Mouse (Mus musculus) liver, embryonic 16.5 days (tissue): ENCODE data around the gene Mocs3. TPM values are rescaled to one million over a fixed set of nuclear protein-coding genes. Genes with fewer than 3 reads are reported as not detected.

Experiments
- ATAC-seq: fragments of 200-750 bp; cut with Nextera tagmentation; 2 replicates; pipeline ENCODE4 v1.8.0; 2017; ENCODE audit warnings: low read depth, mild to moderate bottlenecking, moderate number of reproducible peaks, moderate library complexity
- H3K27ac ChIP-seq: fragments of 300-500 bp; sonication (generic); 2 replicates; pipeline ENCODE4 v1.5.1; 2014; ENCODE audit warnings: mild to moderate bottlenecking, low read length
- H3K27me3 ChIP-seq: fragments of 300-500 bp; sonication (generic); 2 replicates; pipeline ENCODE4 v1.6.1; 2014; ENCODE audit warnings: low read depth, low read length, mixed read lengths; ENCODE audit not compliant: control insufficient read depth, insufficient read depth
- H3K36me3 ChIP-seq: fragments of 300-500 bp; sonication (generic); 2 replicates; pipeline ENCODE4 v1.6.1; 2014; ENCODE audit warnings: mild to moderate bottlenecking; ENCODE audit not compliant: control insufficient read depth, insufficient read depth
- H3K4me1 ChIP-seq: fragments of 300-500 bp; sonication (generic); 2 replicates; pipeline ENCODE4 v1.6.1; 2014; ENCODE audit warnings: low read depth, low read length, mixed read lengths; ENCODE audit not compliant: control insufficient read depth
- H3K4me2 ChIP-seq: fragments of 300-500 bp; sonication (generic); 2 replicates; pipeline ENCODE4 v1.6.1; 2014; ENCODE audit warnings: low read depth, low read length, mixed read lengths
- H3K4me3 ChIP-seq: fragments of 300-500 bp; sonication (generic); 2 replicates; pipeline ENCODE4 v1.5.1; 2014; ENCODE audit warnings: low read depth, mild to moderate bottlenecking, low read length
- H3K9ac ChIP-seq: fragments of 300-500 bp; sonication (generic); 2 replicates; pipeline ENCODE4 v1.6.1; 2014; ENCODE audit warnings: low read depth, low read length
- H3K9me3 ChIP-seq: fragments of 300-500 bp; sonication (generic); replicated peaks from 2 replicates; pipeline ENCODE4 v1.6.1; 2016; ENCODE audit warnings: low read length; ENCODE audit not compliant: control insufficient read depth
- WGBS: fragments of 180-500 bp; shearing (Covaris S2); extraction: QIAGEN DNeasy Blood & Tissue Kit; methylation state at CpG from one replicate; pipeline ENCODE4 v1.1.7; 2014; ENCODE audit not compliant: insufficient replicate concordance; 5-methylcytosine and 5-hydroxymethylcytosine counted together
- polyA plus RNA-seq: library from polyadenylated mRNA; unstranded; fragments of >200 nt; fragmentation: Nextera tagmentation; extraction: Ambion mirVana; gene quantifications from 2 replicates; pipeline ENCODE4 v1.2.1, GENCODE M21; 2015

Mocs3 gene
- polyA plus RNA-seq, 1 experiment from 2014 or later: 2.7 TPM

DNA sequence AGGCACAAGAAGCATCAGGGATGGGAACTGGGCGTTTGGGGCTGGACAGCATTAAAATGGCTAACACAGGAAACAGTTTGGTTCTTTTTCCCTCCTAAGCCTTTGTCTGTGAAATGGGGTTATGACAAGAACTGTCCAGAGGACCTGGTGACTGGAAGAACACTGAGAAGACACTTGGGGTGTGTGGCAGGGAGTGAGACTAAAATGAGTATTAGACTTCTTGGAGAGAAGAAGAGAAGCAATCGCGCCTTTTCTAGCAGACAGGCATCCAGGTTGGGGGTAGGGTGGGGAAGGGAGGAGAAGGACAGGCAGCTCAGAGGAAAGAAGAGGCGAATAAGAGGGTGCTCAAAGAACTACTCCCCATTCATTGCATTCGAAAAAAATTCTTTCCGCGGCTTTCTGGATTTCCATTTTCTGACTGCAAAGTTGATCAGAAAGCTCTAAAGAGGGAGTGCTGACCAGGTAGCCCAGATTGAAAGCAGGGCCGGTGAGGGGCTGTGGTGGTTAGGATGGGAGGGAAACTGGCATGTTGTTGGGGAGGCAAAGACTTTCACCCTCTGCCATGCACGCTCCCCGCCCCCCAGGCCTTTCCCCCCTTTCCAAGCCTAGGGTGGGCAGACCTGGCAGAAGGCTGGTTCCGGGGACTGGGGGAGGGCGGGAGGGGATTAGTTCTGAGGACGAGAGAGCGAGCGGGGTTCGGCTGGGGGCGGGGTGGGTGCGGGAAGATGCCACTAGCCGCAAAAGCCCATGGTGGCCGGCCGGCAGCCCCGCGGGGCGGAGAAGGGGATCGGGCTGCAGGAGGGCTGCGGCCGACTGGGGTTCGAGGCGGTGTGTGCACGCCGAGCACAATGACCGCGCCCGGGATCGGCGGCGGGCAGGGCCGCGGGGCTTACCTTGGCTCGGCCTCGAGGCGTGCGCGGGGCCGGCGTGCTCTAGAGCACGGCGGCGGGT lies 24.5 kb upstream of the Mocs3 start:
- peaks cover 31% of the 10 kb centered on the region for H3K4me1 ChIP-seq
- H3K9me3 ChIP-seq: no peaks in the 10 kb centered on the region
- H3K4me3 ChIP-seq: peak overlapping the region; percentile 92
- H3K27me3 ChIP-seq: no peaks in the 10 kb centered on the region
- H3K9ac ChIP-seq: peak overlapping the region; percentile 98
- peak overlapping the region; percentile 95 for H3K27ac ChIP-seq
- 1% methylated on average over 44 of the region's 49 CpGs for WGBS
- peak overlapping the region; percentile 90 for H3K4me2 ChIP-seq
- peaks cover 16% of the 10 kb centered on the region for H3K36me3 ChIP-seq
- ATAC-seq: no peak

DNA sequence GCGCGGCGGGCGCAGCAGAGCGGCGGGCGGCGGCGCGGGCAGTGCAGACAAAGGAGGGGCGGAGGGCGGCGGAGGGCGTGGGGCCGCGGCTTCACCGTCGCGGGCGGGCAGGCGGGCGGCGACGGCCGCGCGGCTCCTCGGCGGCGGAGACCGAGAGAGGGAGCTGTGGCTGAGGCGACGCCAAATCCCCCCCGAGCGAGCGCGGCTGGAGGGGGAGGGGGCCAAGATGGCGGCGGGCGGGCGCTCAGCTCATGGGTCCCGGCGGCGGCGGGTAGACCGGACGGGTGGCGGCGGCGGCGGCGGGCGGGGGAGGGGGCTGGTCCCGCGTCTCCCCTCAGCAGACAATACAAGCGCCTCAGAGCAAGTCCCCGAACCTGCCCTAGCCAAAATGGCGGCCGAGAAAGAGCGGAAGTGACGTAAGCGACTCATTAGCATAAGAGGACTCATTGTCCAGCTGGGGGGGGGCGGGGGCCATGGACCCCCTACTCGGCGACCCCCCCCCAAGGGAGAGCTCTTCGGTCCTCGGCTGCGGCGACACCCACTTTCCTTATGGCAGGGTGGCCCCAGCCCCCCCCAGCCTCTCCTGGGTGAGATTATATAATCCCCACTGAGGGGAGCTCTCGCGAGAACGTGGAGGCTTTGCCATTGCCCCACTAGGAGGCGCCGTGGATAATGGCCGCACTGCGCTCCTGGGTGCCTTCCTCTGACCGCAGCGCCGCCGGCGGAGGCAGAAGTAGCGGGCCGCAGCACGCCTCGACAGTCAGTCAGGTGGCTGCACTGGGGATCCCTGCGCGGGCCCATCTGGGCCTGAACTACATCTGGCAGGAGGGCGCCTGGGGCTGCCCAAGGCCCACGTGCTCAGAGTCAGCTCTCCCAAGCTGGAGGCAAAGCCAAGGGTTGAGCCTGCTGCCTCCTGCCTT lies 23.4 kb upstream of the Mocs3 start, which contains the start of gene Adnp:
Gene Adnp, minus strand, starts transcription at position 388 of the 920 bp plus-strand sequence.
- Histone ChIP-seq H3K27ac (peak within 1 kb of the TSS; percentile 95), H3K27me3 (no peaks in the 10 kb centered on the region), H3K36me3 (peaks cover 23% of the 10 kb centered on the region), H3K9me3 (no peaks in the 10 kb centered on the region), H3K4me2 (peak within 1 kb of the TSS; percentile 90), H3K4me1 (peaks cover 26% of the 10 kb centered on the region), H3K9ac (peak within 1 kb of the TSS; percentile 98), H3K4me3 (peak within 1 kb of the TSS; percentile 92)
- under 1% methylated on average over 57 of the region's 89 CpGs for WGBS
- ATAC-seq: peak; percentile 83

DNA sequence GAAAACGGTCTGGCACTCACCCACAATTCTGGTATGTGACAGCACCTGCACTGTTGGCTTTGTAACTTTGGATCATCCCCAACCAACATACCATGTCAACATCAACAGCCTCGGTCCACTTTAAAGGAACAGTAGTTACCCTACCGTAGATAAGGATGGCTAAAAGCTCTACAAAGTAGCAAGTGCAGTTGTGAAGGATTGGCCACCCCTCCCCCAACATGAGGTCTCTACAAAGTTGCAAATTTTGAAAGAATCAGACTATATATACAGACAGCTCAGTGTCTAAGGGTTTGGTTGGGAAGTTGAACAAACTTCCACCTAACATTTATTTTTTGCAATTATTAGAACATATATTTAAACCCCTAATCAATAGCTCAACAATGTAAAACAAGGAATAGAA lies 22.5 kb upstream of the Mocs3 start:
- H3K4me2 ChIP-seq: peak overlapping the region; percentile 90; the same call in 1 of the 2 replicates
- no peak for ATAC-seq
- H3K9ac ChIP-seq: no peak overlapping the region
- peak overlapping the region; percentile 95 for H3K27ac ChIP-seq
- H3K36me3 ChIP-seq: peaks cover 31% of the 10 kb centered on the region
- H3K4me3 ChIP-seq: no peak overlapping the region
- 77% methylated on average over 3 of the region's 3 CpGs for WGBS
- no peaks in the 10 kb centered on the region for H3K9me3 ChIP-seq
- peaks cover 26% of the 10 kb centered on the region for H3K4me1 ChIP-seq
- H3K27me3 ChIP-seq: no peaks in the 10 kb centered on the region

DNA sequence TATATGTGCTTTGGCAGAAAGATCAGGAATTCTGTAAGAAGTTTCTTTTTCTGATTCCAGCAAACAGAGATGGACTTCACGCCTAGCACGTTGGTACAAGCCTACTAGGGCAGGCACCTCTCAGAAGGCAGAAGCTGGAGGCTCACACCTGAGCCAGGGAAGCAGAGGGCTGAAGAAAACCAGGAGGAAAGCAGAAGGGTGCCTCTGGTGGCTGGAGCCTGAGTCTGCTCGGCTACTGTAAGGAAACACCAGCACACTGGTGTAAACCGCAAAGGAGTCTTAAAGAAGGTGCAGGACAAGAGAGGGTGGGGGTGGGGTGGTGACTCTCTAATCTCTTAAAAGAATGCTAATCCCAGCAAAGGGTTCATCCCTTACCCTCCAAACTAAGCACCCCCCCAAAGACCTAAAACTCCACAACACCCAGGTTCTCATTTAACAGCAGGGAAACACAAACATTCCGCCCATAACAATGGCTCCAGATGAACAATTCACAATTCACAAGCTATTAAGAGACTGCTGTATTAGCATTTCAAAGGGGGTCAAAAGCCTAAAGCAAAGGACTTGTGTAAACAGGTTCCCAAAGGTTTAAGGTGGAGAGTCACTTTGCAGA lies 16.5 kb upstream of the Mocs3 start:
- Histone ChIP-seq H3K4me2 (no peak overlapping the region), H3K4me1 (no peaks in the 10 kb centered on the region), H3K36me3 (peaks cover 54% of the 10 kb centered on the region), H3K27me3 (no peaks in the 10 kb centered on the region), H3K27ac (no peak overlapping the region), H3K9ac (no peak overlapping the region), H3K4me3 (no peak overlapping the region), H3K9me3 (no peaks in the 10 kb centered on the region)
- 59% methylated on average over 5 of the region's 5 CpGs for WGBS
- ATAC-seq: no peak

DNA sequence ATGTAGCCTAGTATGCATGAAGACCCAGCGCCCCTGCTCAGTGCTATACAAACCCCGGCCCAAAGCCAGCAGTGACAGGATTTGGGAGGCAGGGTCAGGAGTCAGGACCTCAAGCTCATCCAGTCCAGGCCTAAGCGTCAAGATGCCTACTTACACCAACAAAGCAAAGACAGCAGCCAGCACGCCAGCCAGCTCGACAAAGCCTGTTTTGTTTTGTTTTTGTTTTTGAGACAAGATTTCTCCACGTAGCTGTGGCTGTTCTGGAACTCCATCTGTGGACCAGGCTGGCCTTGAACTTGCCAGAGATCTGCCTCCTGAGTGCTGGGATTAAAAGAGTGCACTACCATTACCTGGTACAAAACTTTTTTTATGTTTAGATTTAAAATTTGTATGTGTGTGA lies 7.1 kb upstream of the Mocs3 start:
- Histone ChIP-seq H3K27me3 (no peaks in the 10 kb centered on the region), H3K4me3 (no peak overlapping the region), H3K27ac (no peak overlapping the region), H3K36me3 (peaks cover 63% of the 10 kb centered on the region), H3K4me2 (no peak overlapping the region), H3K9ac (no peak overlapping the region), H3K9me3 (no peaks in the 10 kb centered on the region), H3K4me1 (peaks cover 5% of the 10 kb centered on the region)
- ATAC-seq: no peak
- WGBS: 88% methylated on average over 6 of the region's 6 CpGs

DNA sequence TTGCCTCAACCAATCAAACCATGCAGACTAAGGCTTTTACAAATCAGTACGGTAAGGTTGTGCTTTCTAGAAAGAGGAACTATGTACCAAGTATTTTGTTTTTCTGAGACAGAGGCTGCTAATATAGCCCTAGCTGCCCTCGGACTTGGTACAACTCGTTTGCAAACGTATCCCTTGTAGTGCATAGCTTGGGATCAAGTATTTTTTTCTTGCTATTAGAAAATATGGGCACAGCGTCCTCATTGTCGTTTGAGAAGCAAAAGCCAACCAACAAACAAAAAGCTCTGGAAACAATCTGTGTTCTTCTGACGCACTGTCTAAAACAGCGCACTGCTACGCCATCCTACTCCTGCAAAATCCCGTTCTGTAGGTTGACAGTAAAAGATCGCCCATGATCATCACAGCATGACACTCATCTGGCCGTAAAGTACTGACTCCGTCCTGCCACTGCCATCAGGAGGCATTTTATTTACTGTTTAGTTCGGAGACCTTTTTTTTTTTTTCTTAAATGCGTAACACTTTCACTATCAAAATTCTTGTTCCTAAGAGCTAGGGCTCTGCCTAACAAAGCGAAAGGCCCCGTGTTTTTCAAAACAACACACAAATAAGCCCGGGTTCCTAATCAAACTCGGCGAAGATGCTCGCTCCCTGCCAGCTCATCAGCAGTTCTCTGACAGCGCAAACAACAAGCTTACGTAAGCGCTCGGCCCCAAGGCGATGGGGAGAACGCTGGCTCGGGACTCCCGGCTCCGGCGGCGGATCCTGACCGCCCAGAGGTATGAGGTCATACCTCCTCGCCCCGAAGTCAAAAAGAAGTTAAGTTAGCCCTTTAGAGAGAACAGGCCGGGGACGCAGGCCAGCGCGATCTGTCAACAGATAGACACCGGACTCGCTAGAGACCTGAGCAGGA lies 1.1 kb upstream of the Mocs3 start:
- WGBS: 10% methylated on average over 41 of the region's 41 CpGs
- Histone ChIP-seq H3K27me3 (no peaks in the 10 kb centered on the region), H3K9me3 (no peaks in the 10 kb centered on the region), H3K4me3 (peak overlapping the region; percentile 99), H3K9ac (peak overlapping the region; percentile 92), H3K27ac (peak overlapping the region; percentile 93), H3K36me3 (peaks cover 24% of the 10 kb centered on the region), H3K4me2 (peak overlapping the region; percentile 99), H3K4me1 (peaks cover 27% of the 10 kb centered on the region)
- ATAC-seq: peak; percentile 55

DNA sequence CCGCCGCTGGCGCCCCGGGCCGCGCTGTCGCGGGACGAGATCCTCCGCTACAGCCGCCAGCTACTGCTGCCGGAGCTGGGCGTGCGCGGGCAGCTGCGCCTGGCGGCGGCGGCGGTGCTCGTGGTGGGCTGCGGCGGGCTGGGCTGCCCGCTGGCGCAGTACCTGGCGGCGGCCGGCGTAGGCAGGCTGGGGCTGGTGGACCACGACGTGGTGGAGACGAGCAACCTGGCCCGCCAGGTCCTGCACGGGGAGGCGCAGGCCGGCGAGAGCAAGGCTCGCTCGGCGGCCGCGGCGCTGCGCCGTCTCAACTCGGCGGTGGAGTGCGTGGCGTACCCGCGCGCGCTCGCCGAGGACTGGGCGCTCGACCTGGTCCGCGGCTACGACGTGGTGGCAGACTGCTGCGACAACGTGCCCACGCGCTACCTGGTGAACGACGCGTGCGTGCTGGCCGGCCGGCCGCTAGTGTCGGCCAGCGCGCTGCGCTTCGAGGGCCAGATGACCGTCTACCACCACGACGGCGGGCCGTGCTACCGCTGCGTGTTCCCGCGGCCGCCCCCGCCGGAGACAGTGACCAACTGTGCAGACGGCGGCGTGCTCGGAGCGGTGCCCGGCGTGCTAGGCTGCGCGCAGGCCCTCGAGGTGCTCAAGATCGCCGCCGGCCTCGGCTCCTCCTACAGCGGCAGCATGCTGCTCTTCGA lies 500 bp downstream of the Mocs3 start:
- Histone ChIP-seq H3K9ac (peak overlapping the region; percentile 92), H3K4me2 (peak overlapping the region; percentile 99), H3K27me3 (no peaks in the 10 kb centered on the region), H3K9me3 (no peaks in the 10 kb centered on the region), H3K4me1 (peaks cover 27% of the 10 kb centered on the region), H3K27ac (peak overlapping the region; percentile 93), H3K36me3 (peaks cover 10% of the 10 kb centered on the region), H3K4me3 (peak overlapping the region; percentile 99)
- ATAC-seq: peak; percentile 48
- 2% methylated on average over 104 of the region's 105 CpGs for WGBS
